In the genomic region with DNA sequence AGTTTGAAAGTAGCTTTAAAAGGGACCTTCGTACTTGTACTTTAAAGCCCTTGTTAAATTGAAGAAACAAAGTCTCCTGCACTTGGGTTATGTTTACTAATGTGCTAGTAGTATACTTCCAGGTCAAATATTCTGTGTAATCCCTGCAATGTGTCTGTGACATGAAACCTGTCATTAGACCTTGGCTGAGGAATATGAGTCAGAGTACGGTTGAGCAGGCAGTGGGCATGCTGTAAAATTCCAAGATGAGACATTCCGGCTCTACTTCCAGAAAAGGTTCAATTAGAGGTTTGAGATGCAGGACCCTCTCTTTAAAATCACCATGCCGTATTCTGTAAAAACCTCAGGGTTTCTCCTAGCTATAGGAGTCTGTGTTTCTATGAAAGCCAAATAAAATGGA, we compare ENCODE assay signal across 27 mouse cellular contexts.
DNase-seq lines count a peak whose midpoint lies in the region; ATAC-seq lines count a peak whose summit lies in the region.
"Had no signal": no experiment of that assay in that cellular context is flagged by ENCODE, and none has a peak within 500 bp of the region (broad histone marks: within the 10 kb centered on the region; RNA-seq: fewer than 3 reads in every experiment).

No protein-coding gene starts in this region.

- H3K9me3 ChIP-seq in embryonic facial prominence, embryonic 15.5 days (replicated peaks), result no peaks in the 10 kb centered on the region
- H3K9me3 ChIP-seq: embryonic facial prominence, embryonic 13.5 days; G1E; hindbrain, embryonic 10.5 days; hindbrain, embryonic 13.5 days; intestine, embryonic 15.5 days had no signal

- H3K9ac ChIP-seq in embryonic facial prominence, embryonic 15.5 days, result no peak overlapping the region
- H3K9ac ChIP-seq: embryonic facial prominence, embryonic 13.5 days; forebrain, postnatal 0 days; hindbrain, embryonic 13.5 days; intestine, embryonic 15.5 days had no signal

- H3K27ac ChIP-seq in embryonic facial prominence, embryonic 15.5 days (replicated peaks), result no peak overlapping the region
- H3K27ac ChIP-seq: embryonic facial prominence, embryonic 13.5 days; gastrocnemius, adult 2 months; hindbrain, embryonic 10.5 days; hindbrain, embryonic 13.5 days; intestine, embryonic 15.5 days had no signal

- H3K4me2 ChIP-seq in embryonic facial prominence, embryonic 15.5 days (replicated peaks), result no peak overlapping the region
- H3K4me2 ChIP-seq: embryonic facial prominence, embryonic 13.5 days; heart, embryonic 11.5 days; hindbrain, embryonic 13.5 days; intestine, embryonic 15.5 days had no signal

- no peaks in the 10 kb centered on the region for H3K36me3 ChIP-seq in embryonic facial prominence, embryonic 15.5 days
- H3K36me3 ChIP-seq: embryonic facial prominence, embryonic 13.5 days; G1E; hindbrain, embryonic 10.5 days; hindbrain, embryonic 13.5 days; intestine, embryonic 15.5 days had no signal

- ATAC-seq in embryonic facial prominence, embryonic 15.5 days (ENCODE audit: insufficient number of reproducible peaks, low FRiP score, low TSS enrichment, low read depth), result 0 out of 2 replicates have a peak, but pooled peaks have one; percentile 15
- ATAC-seq: activated CD4-positive, CD25-positive, alpha-beta regulatory T cell, adult 4 months; forebrain, embryonic 14.5 days; forebrain, postnatal 0 days; hindbrain, embryonic 16.5 days; intestine, embryonic 15.5 days had no signal

- no peak overlapping the region for H3K4me3 ChIP-seq in embryonic facial prominence, embryonic 15.5 days (replicated peaks)
- H3K4me3 ChIP-seq: embryonic facial prominence, embryonic 13.5 days; gastrocnemius, adult 2 months; hindbrain, embryonic 10.5 days; hindbrain, embryonic 13.5 days; intestine, embryonic 15.5 days had no signal

- H3K27me3 ChIP-seq in embryonic facial prominence, embryonic 15.5 days, result no peaks in the 10 kb centered on the region
- H3K27me3 ChIP-seq: CH12.LX; embryonic facial prominence, embryonic 13.5 days; hindbrain, embryonic 13.5 days; intestine, embryonic 15.5 days had no signal

- peaks cover 6% of the 10 kb centered on the region; the same call in 1 of the 2 replicates for H3K4me1 ChIP-seq in embryonic facial prominence, embryonic 15.5 days
- H3K4me1 ChIP-seq: hindbrain, embryonic 13.5 days; intestine, embryonic 15.5 days had no signal

- WGBS in embryonic facial prominence, embryonic 15.5 days, result 62% methylated on average over 4 of the region's 4 CpGs

- DNase-seq in adrenal gland, postnatal 10 days, result peak; percentile 4
- DNase-seq in adrenal gland, adult 18-20 months (ENCODE audit: low spot score in 2 of 2), result no peak
- DNase-seq in 3134 (ENCODE audit: extremely low read depth, insufficient read length, low spot score) (peak; percentile 7), 3T3-L1 (ENCODE audit: low read depth, low spot score) (peak; percentile 35)
- DNase-seq in heart, postnatal 36 days, result no peak
- DNase-seq: B cell, adult 2 months; cerebellum, adult 11 months; cerebellum, adult 2 months; cerebellum, adult 9-11 months; cerebellum, postnatal 25 days; forebrain, postnatal 0 days; gastrocnemius, adult 2 months; gastrocnemius, postnatal 14 days; heart, adult 11 months; kidney, adult 11 months; kidney, adult 8-10 months had no signal

- intact Hi-C loops in heart, postnatal 36 days (cut with DNase I), result loop anchor here (5.0 kb wide), 1 partner anchor 64 kb away; the partner anchor contains the start of gene Adamts5

Comparison
In these comparisons a context has a peak if more than half of its experiments do, and no peak if none do; other contexts are left out.
1. DNase-seq: peak in adrenal gland, postnatal 10 days (single experiment), 3134 (single experiment) and 3T3-L1 (single experiment); none in adrenal gland, adult 18-20 months (0 of 2) and heart, postnatal 36 days (0 of 2).